Mouse (Mus musculus): ENCODE measurements at regions not wholly inside any gene's neighbourhood (a gene's known extent, or its start where the extent isn't known, plus 50 kb on each side); places are given as distances from the start of the nearest gene placed in this dataset.

GRCm38 (mm10) chr1:177616335-177617239 is 113.0 kb upstream of the 1700016C15Rik start:
- no peak for DNase-seq (ENCODE audit: low read depth, low spot score)

DNA sequence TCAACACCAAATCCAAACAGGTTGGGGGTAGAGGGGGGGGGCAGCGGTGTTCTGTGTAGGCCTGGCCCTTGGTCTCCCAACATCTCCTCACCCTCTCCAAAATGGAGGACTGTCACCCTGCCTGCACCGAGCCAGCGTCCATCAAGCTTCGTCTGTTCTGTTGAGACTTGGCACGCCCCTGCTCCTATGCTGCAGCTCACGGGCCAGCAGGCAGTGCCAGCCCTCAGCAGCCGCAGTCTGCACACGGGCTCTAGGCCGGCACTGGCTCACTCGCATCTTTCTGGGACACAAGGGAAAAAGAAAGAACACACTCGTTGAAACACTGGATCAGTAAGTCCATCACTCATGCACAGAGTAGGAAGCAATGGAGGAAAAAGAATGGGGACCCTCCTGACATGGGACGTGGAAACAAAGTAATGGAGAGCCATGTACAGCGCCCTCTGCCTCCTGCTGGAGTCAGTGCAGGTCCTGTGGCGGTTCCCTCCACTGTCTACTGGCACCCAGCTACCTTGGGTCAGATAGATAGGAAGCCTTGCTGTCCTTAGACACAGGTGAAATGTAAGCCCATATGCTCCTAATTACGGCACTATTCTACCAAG is 109.0 kb upstream of the 1700016C15Rik start:
- no peak for DNase-seq (ENCODE audit: low read depth, low spot score)

- DNase-seq (ENCODE audit: low read depth, low spot score): no peak
Measured at GRCm38 (mm10) chr1:177621854-177622590, 107.6 kb upstream of the 1700016C15Rik start.

DNA sequence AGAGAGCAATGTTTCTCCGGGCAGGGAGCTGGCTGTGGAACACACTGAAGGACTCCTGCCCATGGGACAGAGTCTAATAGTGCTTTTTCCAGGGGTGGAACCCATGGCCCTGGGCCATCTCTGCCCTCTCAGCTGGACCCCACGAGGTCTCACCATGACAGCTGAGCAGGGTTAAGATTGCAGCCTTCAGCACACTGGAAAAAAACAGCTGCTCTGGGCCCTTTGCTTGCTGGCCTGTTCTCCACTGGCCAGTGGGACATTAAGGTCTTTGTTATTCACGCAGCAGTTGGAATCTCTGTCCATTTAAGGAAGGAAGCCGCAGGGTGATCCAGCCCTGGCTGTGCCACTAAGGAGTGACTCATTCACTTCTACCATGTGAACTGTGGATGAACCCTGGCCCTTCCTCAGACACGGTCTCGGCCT is 106.3 kb upstream of the 1700016C15Rik start:
- no peak for DNase-seq (ENCODE audit: low read depth, low spot score)

- DNase-seq (ENCODE audit: low read depth, low spot score): no peak
Measured at GRCm38 (mm10) chr1:177623735-177624134, 105.9 kb upstream of the 1700016C15Rik start.

- DNase-seq (ENCODE audit: low read depth, low spot score): no peak
Measured at GRCm38 (mm10) chr1:177627814-177628213, 101.8 kb upstream of the 1700016C15Rik start.

DNA sequence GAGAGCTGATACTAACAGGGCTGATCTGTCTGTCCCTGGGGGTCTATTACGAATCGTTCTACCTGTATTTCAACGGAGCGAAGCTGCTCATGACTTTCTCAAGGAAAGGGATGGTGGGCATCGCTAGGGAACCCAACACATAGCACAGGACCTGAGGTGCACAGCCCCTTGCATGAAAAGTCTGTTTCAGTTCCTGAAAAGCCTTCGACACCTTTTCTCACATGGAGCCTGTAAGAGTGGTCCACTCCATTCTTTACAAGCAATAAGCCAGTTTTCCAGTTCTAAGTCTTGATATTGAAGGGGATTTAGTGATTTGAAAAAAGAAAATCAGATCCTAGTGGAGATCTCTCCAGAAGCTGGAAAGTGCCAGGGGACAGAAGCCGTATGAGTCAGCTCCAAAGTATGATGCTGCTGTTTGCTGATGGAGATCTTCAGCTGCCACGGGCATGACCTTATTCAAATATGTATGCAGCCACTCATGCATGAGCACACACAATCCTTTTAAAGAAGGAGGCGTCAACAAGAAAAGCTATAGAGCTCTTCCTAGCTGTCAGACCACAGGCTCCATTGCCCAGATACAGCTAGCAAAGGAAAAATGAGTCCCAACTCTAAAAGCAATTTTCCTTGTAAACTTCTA is 95.5 kb upstream of the 1700016C15Rik start:
- no peak for DNase-seq (ENCODE audit: low read depth, low spot score)

DNA sequence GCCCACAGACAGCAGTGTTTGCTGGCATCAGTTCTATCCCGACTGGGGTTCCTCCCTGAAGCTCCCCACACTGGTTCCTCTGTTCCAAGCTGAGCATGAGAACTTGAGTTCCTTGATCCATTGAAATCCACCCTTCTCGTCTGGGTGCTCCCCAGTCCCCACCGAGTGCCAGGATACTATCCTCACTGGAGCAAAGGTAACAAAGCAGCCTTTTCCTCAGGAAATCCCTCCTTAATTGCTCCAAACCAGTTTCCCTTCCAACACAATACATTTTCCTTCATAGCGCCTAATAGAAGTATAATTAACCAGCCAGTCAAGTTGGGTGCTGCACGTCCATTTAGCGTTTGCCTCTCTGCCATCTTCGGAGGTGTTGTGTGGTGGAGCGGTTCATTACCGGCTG is 92.6 kb upstream of the 1700016C15Rik start:
- DNase-seq (ENCODE audit: low read depth, low spot score): no peak

- DNase-seq (ENCODE audit: low read depth, low spot score): no peak
Measured at GRCm38 (mm10) chr1:177638381-177638780, 91.2 kb upstream of the 1700016C15Rik start.

GRCm38 (mm10) chr1:177639931-177640846 is 89.4 kb upstream of the 1700016C15Rik start:
- peak; percentile 51 for DNase-seq (ENCODE audit: low read depth, low spot score)

DNA sequence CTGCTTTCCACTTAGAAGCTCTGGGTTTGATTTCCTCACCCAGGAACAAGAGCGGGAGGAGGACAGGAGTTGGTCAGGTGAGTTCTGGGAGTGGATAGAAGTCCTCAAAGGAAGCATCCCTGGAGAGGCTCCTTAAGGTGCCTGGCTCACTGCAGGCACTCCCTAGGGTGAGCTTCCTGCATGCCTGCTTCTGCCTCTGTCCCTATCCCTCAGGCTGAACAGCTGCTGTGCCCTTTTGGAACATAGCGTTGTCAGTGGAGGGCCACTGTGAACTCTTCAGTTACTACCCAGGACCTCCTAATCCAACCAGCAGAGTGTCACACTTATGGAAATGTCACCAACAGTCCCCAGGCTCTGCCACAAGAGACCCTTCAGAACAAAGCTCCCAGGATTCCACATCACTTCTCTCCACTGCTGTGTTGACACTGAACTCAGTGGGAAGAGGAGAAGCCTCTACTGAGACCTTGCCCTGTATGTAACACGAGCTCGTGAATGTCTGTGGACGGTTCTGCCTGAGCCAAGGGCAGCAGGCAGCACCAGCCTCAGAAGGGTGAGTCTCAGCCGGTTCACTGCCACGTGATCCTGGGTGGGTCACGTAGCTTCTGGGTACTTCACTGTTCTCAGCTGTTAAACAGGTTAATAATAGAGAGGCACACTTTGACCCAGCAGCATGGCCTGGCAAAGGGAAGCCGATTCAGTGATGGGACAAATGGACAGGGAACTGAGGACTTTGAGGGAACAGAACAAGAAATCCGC is 86.7 kb upstream of the 1700016C15Rik start:
- no peak for DNase-seq (ENCODE audit: low read depth, low spot score)

DNA sequence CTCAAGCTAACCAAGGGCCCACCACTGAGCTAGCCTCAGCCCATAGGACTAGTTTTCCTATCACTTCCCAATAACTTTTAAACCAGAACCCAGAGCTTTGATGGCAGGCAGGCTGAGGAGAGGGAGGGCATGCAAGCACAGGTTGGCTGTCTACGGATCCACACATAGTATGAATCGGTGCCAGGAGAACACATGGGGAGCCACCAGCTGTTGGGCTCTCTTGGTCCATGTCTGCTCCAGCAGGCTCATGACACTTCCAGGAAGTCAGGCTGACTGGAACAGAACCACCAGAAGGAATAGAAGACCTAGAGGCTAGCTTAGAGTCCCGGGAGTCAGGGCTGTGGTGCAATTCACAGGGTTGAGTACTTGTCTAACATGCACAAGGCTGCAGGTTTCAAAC is 86.0 kb upstream of the 1700016C15Rik start:
- DNase-seq (ENCODE audit: low read depth, low spot score): no peak

DNA sequence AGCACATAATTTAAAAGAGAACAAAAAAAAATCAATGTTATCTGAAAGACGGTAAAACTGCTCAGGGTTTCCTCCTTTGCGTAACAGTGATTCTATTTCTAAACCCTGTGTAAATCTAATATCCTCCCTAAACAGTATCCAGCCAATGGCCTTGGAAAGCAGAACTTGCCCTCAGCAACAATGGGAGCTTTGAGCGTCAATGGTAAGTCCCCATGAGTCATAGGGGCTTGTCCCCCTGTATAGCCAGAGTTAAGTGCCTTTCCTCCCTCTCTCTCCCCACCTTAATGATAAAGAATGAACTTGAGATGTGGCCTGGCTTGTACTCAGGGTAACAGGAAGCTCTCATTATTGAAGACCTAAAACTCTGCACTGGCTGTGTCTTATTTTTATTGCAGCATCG is 85.4 kb upstream of the 1700016C15Rik start:
- no peak for DNase-seq (ENCODE audit: low read depth, low spot score)

- DNase-seq (ENCODE audit: low read depth, low spot score): no peak
Measured at GRCm38 (mm10) chr1:177645327-177645726, 84.3 kb upstream of the 1700016C15Rik start.

GRCm38 (mm10) chr1:177645897-177646535 is 83.6 kb upstream of the 1700016C15Rik start:
- DNase-seq (ENCODE audit: low read depth, low spot score): no peak

DNA sequence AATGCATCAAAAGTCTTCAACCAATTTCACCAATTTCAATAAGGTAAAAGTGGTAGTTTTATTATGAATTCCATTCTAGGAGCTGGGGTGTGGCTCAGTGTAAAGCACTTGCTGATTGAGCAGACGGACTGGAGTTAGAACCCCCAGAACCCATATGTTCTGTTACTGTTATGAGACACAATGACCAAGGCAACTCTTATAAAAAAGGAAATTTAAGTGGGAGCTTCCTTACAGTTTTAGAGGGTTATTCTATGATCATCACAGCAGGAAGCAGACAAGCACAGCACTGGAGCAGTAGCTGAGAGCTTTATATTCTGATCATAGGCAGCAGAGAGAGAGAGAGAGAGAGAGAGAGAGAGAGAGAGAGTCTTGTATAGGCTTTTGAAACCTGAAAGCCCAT is 81.7 kb upstream of the 1700016C15Rik start:
- no peak for DNase-seq (ENCODE audit: low read depth, low spot score)

DNA sequence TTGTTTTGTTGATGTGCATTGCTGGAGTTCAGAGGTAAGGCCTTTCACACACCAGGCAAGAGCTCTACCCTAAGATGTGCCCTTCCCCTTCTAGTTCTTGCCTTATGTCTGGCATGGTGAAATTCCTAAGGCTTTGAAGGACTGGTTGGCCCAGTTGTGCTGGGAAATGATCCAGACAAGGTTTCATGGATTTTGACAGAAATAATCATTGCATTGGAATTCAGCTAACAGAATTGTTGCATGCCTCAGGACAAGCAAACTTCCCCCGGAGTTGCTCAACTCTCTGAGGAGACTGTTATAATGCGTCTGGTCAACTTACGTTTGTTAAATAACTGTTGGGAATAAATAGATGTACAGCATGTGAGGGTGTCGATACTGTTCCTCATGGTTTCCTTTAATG is 80.6 kb upstream of the 1700016C15Rik start:
- DNase-seq (ENCODE audit: low read depth, low spot score): no peak

GRCm38 (mm10) chr1:177651219-177651618 is 78.4 kb upstream of the 1700016C15Rik start:
- DNase-seq (ENCODE audit: low read depth, low spot score): no peak

DNA sequence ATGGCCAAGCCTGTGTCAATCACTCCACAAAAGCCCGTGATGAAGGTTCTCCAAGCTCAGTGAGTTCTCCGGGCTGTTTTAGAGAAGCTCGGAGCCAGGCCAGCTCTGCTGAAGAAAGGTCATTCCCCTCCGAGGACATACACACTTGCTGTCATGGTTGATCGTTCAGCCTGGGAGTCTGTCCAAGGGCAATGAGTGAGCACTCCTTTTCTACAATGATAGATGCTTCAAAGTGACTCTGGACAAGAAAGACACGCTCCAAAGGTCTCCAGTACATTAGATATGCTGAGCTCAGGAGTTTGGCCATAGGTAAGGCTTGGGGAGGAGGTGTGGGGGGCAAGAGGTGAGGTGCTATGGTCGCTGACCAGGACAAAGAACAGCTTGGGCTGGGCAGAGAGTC is 66.5 kb upstream of the 1700016C15Rik start:
- no peak for DNase-seq (ENCODE audit: low read depth, low spot score)

Data from brain, embryonic 18.5 days (tissue).